ENCODE assay signal across 22 mouse cellular contexts in the genomic region with DNA sequence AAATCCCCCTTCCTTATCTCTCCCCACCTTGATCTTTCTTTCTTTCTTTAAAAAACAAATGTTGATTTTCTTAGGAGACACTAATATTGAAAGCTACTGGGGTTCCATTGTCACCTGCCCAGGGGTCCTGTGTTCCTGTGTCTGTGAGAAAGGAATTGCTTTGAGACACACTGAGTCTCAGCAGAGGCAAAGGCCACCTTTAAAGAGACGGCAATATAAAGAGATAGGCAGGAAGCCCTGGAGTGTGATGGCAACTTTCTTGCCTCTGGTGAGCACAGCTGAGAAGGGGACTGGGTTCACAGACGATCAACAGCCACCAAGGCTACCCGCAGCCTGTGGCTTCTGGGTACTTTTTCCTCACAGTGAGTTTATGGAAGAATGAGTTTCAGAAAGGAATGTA.
DNase-seq lines count a peak whose midpoint lies in the region; ATAC-seq and TF ChIP-seq lines count a peak whose summit lies in the region.
"Had no signal": no experiment of that assay in that cellular context is flagged by ENCODE, and none has a peak within 500 bp of the region (broad histone marks: within the 10 kb centered on the region; RNA-seq: fewer than 3 reads in every experiment).

No protein-coding gene starts in this region.

- ATAC-seq in forebrain, embryonic 13.5 days: peak; percentile 19; the same call in 1 of the 2 replicates
- peak; percentile 53; the same call in 1 of the 2 replicates for ATAC-seq in midbrain, embryonic 12.5 days (ENCODE audit: low FRiP score, low read depth)
- no peak for ATAC-seq in midbrain, embryonic 16.5 days
- ATAC-seq in stomach, postnatal 0 days (ENCODE audit: low FRiP score, low TSS enrichment): no peak
- ATAC-seq: inflammation-experienced regulatory T-cells, adult 6 months; intestine, postnatal 0 days had no signal

- H3K27ac ChIP-seq in forebrain, embryonic 13.5 days: peak overlapping the region; percentile 25; the same call in 1 of the 2 replicates
- no peak overlapping the region for H3K27ac ChIP-seq in forebrain, embryonic 10.5 days
- no peak overlapping the region for H3K27ac ChIP-seq in midbrain, embryonic 12.5 days (replicated peaks)
- no peak overlapping the region for H3K27ac ChIP-seq in midbrain, embryonic 16.5 days (ENCODE audit: low read length)
- H3K27ac ChIP-seq in stomach, postnatal 0 days (replicated peaks): no peak overlapping the region
- H3K27ac ChIP-seq: embryonic facial prominence, embryonic 15.5 days; heart, embryonic 10.5 days; hindbrain, embryonic 14.5 days had no signal

- DNase-seq in forebrain, embryonic 10.5 days (ENCODE audit: extremely low spot score, low spot score): no peak
- DNase-seq in ZHBTc4 (ENCODE audit: low read depth, low spot score): peak; percentile 35
- DNase-seq in stomach, postnatal 0 days (ENCODE audit: low spot score): no peak
- DNase-seq: adrenal gland, postnatal 10 days; cerebellum, adult 11 months; cerebellum, adult 8-10 months; cerebellum, postnatal 14 days; embryo, embryonic 11 days; gastrocnemius, postnatal 36 days; heart, adult 11 months; heart, postnatal 10 days; heart, postnatal 4 days had no signal

- no peak for TF ChIP-seq EP300 in stomach, postnatal 0 days (optimal IDR thresholded peaks at IDR 0.05)

- no peak overlapping the region for H3K4me3 ChIP-seq in forebrain, embryonic 13.5 days
- no peak overlapping the region for H3K4me3 ChIP-seq in forebrain, embryonic 10.5 days
- no peak overlapping the region for H3K4me3 ChIP-seq in midbrain, embryonic 12.5 days
- H3K4me3 ChIP-seq in midbrain, embryonic 16.5 days (ENCODE audit: low read depth, low read length): no peak overlapping the region
- no peak overlapping the region for H3K4me3 ChIP-seq in stomach, postnatal 0 days (ENCODE audit: low read depth, low read length)
- H3K4me3 ChIP-seq: embryonic facial prominence, embryonic 15.5 days; erythroblast, embryonic 14.5 days; heart, embryonic 10.5 days had no signal

- no peaks in the 10 kb centered on the region for H3K9me3 ChIP-seq in forebrain, embryonic 13.5 days (replicated peaks)
- no peaks in the 10 kb centered on the region for H3K9me3 ChIP-seq in forebrain, embryonic 10.5 days
- H3K9me3 ChIP-seq in midbrain, embryonic 12.5 days: no peaks in the 10 kb centered on the region
- no peaks in the 10 kb centered on the region for H3K9me3 ChIP-seq in midbrain, embryonic 16.5 days (replicated peaks; ENCODE audit: control insufficient read depth, low read length, poor library complexity, severe bottlenecking)
- H3K9me3 ChIP-seq in stomach, postnatal 0 days (ENCODE audit: control insufficient read depth, low read length): no peaks in the 10 kb centered on the region
- H3K9me3 ChIP-seq: embryonic facial prominence, embryonic 15.5 days; heart, embryonic 10.5 days had no signal

- no peak for TF ChIP-seq CTCF in stomach, postnatal 0 days (IDR thresholded peaks at IDR 0.05; ENCODE audit: low read depth)

- H3K27me3 ChIP-seq in forebrain, embryonic 13.5 days: no peaks in the 10 kb centered on the region
- no peaks in the 10 kb centered on the region for H3K27me3 ChIP-seq in forebrain, embryonic 10.5 days (ENCODE audit: poor library complexity, severe bottlenecking)
- no peaks in the 10 kb centered on the region for H3K27me3 ChIP-seq in midbrain, embryonic 12.5 days
- no peaks in the 10 kb centered on the region for H3K27me3 ChIP-seq in midbrain, embryonic 16.5 days (ENCODE audit: control insufficient read depth, insufficient read depth, low read depth, low read length)
- H3K27me3 ChIP-seq in stomach, postnatal 0 days (ENCODE audit: control insufficient read depth, insufficient read depth, low read length): no peaks in the 10 kb centered on the region
- H3K27me3 ChIP-seq: CH12.LX; embryonic facial prominence, embryonic 15.5 days had no signal

- no peaks in the 10 kb centered on the region for H3K36me3 ChIP-seq in forebrain, embryonic 13.5 days (ENCODE audit: poor library complexity, severe bottlenecking)
- H3K36me3 ChIP-seq in forebrain, embryonic 10.5 days (replicated peaks): no peaks in the 10 kb centered on the region
- H3K36me3 ChIP-seq in midbrain, embryonic 12.5 days: no peaks in the 10 kb centered on the region
- no peaks in the 10 kb centered on the region for H3K36me3 ChIP-seq in midbrain, embryonic 16.5 days (ENCODE audit: control insufficient read depth, insufficient read depth, low read length)
- H3K36me3 ChIP-seq in stomach, postnatal 0 days (ENCODE audit: control insufficient read depth, insufficient read depth, low read length): no peaks in the 10 kb centered on the region
- H3K36me3 ChIP-seq: embryonic facial prominence, embryonic 15.5 days; heart, embryonic 10.5 days had no signal

- H3K4me2 ChIP-seq in forebrain, embryonic 13.5 days: peak overlapping the region; percentile 7; the same call in 1 of the 2 replicates
- no peak overlapping the region for H3K4me2 ChIP-seq in midbrain, embryonic 12.5 days (replicated peaks)
- no peak overlapping the region for H3K4me2 ChIP-seq in midbrain, embryonic 16.5 days (ENCODE audit: low read length)
- no peak overlapping the region for H3K4me2 ChIP-seq in stomach, postnatal 0 days (replicated peaks; ENCODE audit: low read depth)
- H3K4me2 ChIP-seq: embryonic facial prominence, embryonic 15.5 days had no signal

- no peak overlapping the region for H3K9ac ChIP-seq in forebrain, embryonic 13.5 days
- H3K9ac ChIP-seq in midbrain, embryonic 12.5 days (replicated peaks): no peak overlapping the region
- no peak overlapping the region for H3K9ac ChIP-seq in midbrain, embryonic 16.5 days (ENCODE audit: low read depth, low read length)
- H3K9ac ChIP-seq in stomach, postnatal 0 days (ENCODE audit: low read length): no peak overlapping the region
- H3K9ac ChIP-seq: embryonic facial prominence, embryonic 15.5 days; hindbrain, embryonic 14.5 days had no signal

- H3K4me1 ChIP-seq in forebrain, embryonic 13.5 days: peaks cover 21% of the 10 kb centered on the region
- H3K4me1 ChIP-seq in forebrain, embryonic 10.5 days: peaks cover 9% of the 10 kb centered on the region; the same call in 1 of the 2 replicates
- peaks cover 16% of the 10 kb centered on the region for H3K4me1 ChIP-seq in midbrain, embryonic 12.5 days
- H3K4me1 ChIP-seq in midbrain, embryonic 16.5 days (ENCODE audit: control insufficient read depth, insufficient read depth, low read length): peaks cover 11% of the 10 kb centered on the region
- no peaks in the 10 kb centered on the region for H3K4me1 ChIP-seq in stomach, postnatal 0 days (replicated peaks; ENCODE audit: control insufficient read depth, insufficient read depth)
- H3K4me1 ChIP-seq: embryonic facial prominence, embryonic 15.5 days; heart, embryonic 10.5 days had no signal

- 6% methylated on average over 3 of the region's 3 CpGs for WGBS in forebrain, embryonic 13.5 days
- 12% methylated on average over 3 of the region's 3 CpGs for WGBS in forebrain, embryonic 10.5 days
- 12% methylated on average over 3 of the region's 3 CpGs for WGBS in midbrain, embryonic 12.5 days
- WGBS in midbrain, embryonic 16.5 days: 18% methylated on average over 3 of the region's 3 CpGs
- WGBS in stomach, postnatal 0 days: 46% methylated on average over 3 of the region's 3 CpGs

Comparison
In these comparisons a context has a peak if more than half of its experiments do, and no peak if none do; other contexts are left out.
1. ATAC-seq: peak in forebrain, embryonic 13.5 days (single experiment) and midbrain, embryonic 12.5 days (single experiment); none in midbrain, embryonic 16.5 days (single experiment) and stomach, postnatal 0 days (single experiment).